Mouse (Mus musculus): ENCODE results near the gene Gtpbp8. TPM values are rescaled to one million over a fixed set of nuclear protein-coding genes. Genes with fewer than 3 reads are reported as not detected.

Gtpbp8 gene
- polyA plus RNA-seq, 1 experiment from 2014 or later, result 33.0 TPM

- H3K36me3 ChIP-seq (ENCODE audit: control insufficient read depth, insufficient read depth, low read length), result no peaks in the 10 kb centered on the region
- ATAC-seq (ENCODE audit: low FRiP score, low TSS enrichment), result peak; percentile 95
- WGBS, result 27% methylated on average over 12 of the region's 12 CpGs
- no peaks in the 10 kb centered on the region for H3K9me3 ChIP-seq (ENCODE audit: control insufficient read depth, low read length)
- H3K9ac ChIP-seq (ENCODE audit: low read depth, low read length), result no peak overlapping the region
- no peaks in the 10 kb centered on the region for H3K4me1 ChIP-seq (ENCODE audit: control insufficient read depth, insufficient read depth, low read length)
- H3K4me2 ChIP-seq (replicated peaks; ENCODE audit: low read depth, low read length), result no peak overlapping the region
- H3K27ac ChIP-seq (ENCODE audit: low read depth, low read length), result peak overlapping the region; percentile 75
- no peaks in the 10 kb centered on the region for H3K27me3 ChIP-seq (ENCODE audit: control insufficient read depth, insufficient read depth, low read length)
- no peak overlapping the region for H3K4me3 ChIP-seq (ENCODE audit: low read length)
Observed at GRCm38 (mm10) chr16:44695859-44696620, 50.1 kb downstream of the Gtpbp8 start.

DNA sequence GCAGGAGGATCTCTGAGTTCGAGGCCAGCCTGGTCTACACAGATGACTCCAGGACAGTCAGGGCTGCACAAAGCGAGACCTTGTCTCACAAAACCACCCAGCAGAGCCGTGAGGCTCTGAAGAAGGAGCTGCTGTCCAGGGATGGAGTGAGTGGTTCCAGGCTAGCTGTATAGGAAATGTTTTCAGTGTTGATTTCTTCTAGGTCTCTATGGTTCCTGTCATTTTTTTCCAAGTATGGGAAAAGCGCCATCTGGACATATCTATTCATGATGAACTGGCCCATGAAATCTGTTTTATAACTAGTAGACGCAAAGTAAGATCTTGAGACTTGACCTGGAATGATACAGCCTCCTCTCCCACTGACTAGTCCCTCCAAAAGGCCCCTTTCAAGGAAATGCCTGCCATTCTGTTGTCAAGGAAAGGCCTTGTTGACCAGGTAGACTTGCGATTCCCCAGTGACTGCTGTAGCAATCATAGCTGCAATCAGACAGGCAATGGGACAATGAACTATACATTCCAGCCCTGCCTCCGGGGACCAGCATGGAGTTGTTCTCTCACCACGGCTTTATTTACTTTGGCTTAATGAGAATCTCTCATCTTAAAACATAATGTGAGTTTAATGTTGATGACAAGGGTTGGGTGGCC lies 50.8 kb downstream of the Gtpbp8 start:
- no peaks in the 10 kb centered on the region for H3K4me1 ChIP-seq (ENCODE audit: control insufficient read depth, insufficient read depth, low read length)
- H3K9ac ChIP-seq (ENCODE audit: low read depth, low read length), result no peak overlapping the region
- no peaks in the 10 kb centered on the region for H3K9me3 ChIP-seq (ENCODE audit: control insufficient read depth, low read length)
- no peaks in the 10 kb centered on the region for H3K36me3 ChIP-seq (ENCODE audit: control insufficient read depth, insufficient read depth, low read length)
- H3K27me3 ChIP-seq (ENCODE audit: control insufficient read depth, insufficient read depth, low read length), result no peaks in the 10 kb centered on the region
- H3K4me3 ChIP-seq (ENCODE audit: low read length), result no peak overlapping the region
- peak overlapping the region; percentile 75; the same call in 1 of the 2 replicates for H3K27ac ChIP-seq (ENCODE audit: low read depth, low read length)
- WGBS, result 59% methylated on average over 8 of the region's 8 CpGs
- peak; percentile 40 for ATAC-seq (ENCODE audit: low FRiP score, low TSS enrichment)
- H3K4me2 ChIP-seq (replicated peaks; ENCODE audit: low read depth, low read length), result no peak overlapping the region

DNA sequence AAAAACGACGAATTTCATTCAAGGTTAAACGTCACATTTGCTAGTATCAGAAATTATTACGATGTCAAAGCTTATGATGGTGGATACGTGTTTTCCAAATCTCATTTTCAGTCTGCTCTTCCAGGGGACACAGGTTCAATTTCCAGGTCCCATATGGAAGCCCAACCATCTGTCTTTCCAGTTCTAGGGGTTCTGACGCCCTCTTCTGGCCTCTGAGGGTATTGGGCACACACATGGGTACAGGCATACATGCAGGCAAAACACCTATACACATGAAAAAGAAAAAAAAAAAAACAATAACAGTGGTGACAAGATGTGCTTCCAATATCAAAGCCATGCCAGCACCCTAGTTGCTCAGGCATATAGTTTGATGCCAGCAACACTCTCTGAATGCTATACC lies 52.5 kb downstream of the Gtpbp8 start:
- Histone ChIP-seq H3K36me3 (ENCODE audit: control insufficient read depth, insufficient read depth, low read length) (no peaks in the 10 kb centered on the region), H3K27me3 (ENCODE audit: control insufficient read depth, insufficient read depth, low read length) (no peaks in the 10 kb centered on the region), H3K4me3 (ENCODE audit: low read length) (no peak overlapping the region), H3K9ac (ENCODE audit: low read depth, low read length) (no peak overlapping the region), H3K4me2 (replicated peaks; ENCODE audit: low read depth, low read length) (no peak overlapping the region), H3K27ac (ENCODE audit: low read depth, low read length) (no peak overlapping the region), H3K4me1 (ENCODE audit: control insufficient read depth, insufficient read depth, low read length) (peaks cover 3% of the 10 kb centered on the region), H3K9me3 (ENCODE audit: control insufficient read depth, low read length) (no peaks in the 10 kb centered on the region)
- 75% methylated on average over 6 of the region's 6 CpGs for WGBS
- no peak for ATAC-seq (ENCODE audit: low FRiP score, low TSS enrichment)

GRCm38 (mm10) chr16:44692541-44692940 lies 53.6 kb downstream of the Gtpbp8 start:
- Histone ChIP-seq H3K9ac (ENCODE audit: low read depth, low read length) (no peak overlapping the region), H3K4me3 (ENCODE audit: low read length) (no peak overlapping the region), H3K9me3 (ENCODE audit: control insufficient read depth, low read length) (no peaks in the 10 kb centered on the region), H3K4me2 (replicated peaks; ENCODE audit: low read depth, low read length) (no peak overlapping the region), H3K4me1 (ENCODE audit: control insufficient read depth, insufficient read depth, low read length) (peaks cover 10% of the 10 kb centered on the region), H3K27ac (ENCODE audit: low read depth, low read length) (no peak overlapping the region), H3K27me3 (ENCODE audit: control insufficient read depth, insufficient read depth, low read length) (no peaks in the 10 kb centered on the region), H3K36me3 (ENCODE audit: control insufficient read depth, insufficient read depth, low read length) (no peaks in the 10 kb centered on the region)
- ATAC-seq (ENCODE audit: low FRiP score, low TSS enrichment), result no peak
- WGBS, result 100% methylated on average over 1 of the region's 1 CpGs

GRCm38 (mm10) chr16:44691561-44692141 lies 54.5 kb downstream of the Gtpbp8 start:
- Histone ChIP-seq H3K4me2 (replicated peaks; ENCODE audit: low read depth, low read length) (no peak overlapping the region), H3K9ac (ENCODE audit: low read depth, low read length) (no peak overlapping the region), H3K4me3 (ENCODE audit: low read length) (no peak overlapping the region), H3K36me3 (ENCODE audit: control insufficient read depth, insufficient read depth, low read length) (no peaks in the 10 kb centered on the region), H3K9me3 (ENCODE audit: control insufficient read depth, low read length) (no peaks in the 10 kb centered on the region), H3K4me1 (ENCODE audit: control insufficient read depth, insufficient read depth, low read length) (peaks cover 18% of the 10 kb centered on the region), H3K27ac (ENCODE audit: low read depth, low read length) (0 out of 2 replicates have a peak overlapping the region, but pooled peaks have one; percentile 30), H3K27me3 (ENCODE audit: control insufficient read depth, insufficient read depth, low read length) (no peaks in the 10 kb centered on the region)
- 65% methylated on average over 17 of the region's 17 CpGs for WGBS
- no peak for ATAC-seq (ENCODE audit: low FRiP score, low TSS enrichment)

DNA sequence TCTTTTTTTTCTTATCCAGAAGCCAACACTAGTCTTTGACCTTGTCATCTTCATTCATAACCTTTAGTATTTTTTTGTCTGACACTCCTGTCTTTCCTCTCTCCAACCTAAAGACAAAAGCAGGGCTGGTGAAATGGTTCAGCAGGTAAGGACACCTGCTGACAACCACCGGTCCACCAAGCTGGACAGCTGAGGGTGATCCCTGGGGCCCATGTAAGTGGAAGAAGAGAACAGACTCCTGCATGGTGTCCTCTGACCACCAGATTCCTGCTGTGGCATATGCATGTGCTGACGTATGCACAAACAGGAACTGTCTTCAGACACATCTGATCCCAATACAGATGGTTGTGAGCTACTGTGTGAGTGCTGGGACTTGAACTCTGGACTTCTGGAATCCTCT lies 55.1 kb downstream of the Gtpbp8 start:
- no peak overlapping the region for H3K27ac ChIP-seq (ENCODE audit: low read depth, low read length)
- no peak for ATAC-seq (ENCODE audit: low FRiP score, low TSS enrichment)
- H3K27me3 ChIP-seq (ENCODE audit: control insufficient read depth, insufficient read depth, low read length), result no peaks in the 10 kb centered on the region
- no peaks in the 10 kb centered on the region for H3K9me3 ChIP-seq (ENCODE audit: control insufficient read depth, low read length)
- H3K4me2 ChIP-seq (replicated peaks; ENCODE audit: low read depth, low read length), result no peak overlapping the region
- no peaks in the 10 kb centered on the region for H3K36me3 ChIP-seq (ENCODE audit: control insufficient read depth, insufficient read depth, low read length)
- H3K9ac ChIP-seq (ENCODE audit: low read depth, low read length), result no peak overlapping the region
- no peak overlapping the region for H3K4me3 ChIP-seq (ENCODE audit: low read length)
- H3K4me1 ChIP-seq (ENCODE audit: control insufficient read depth, insufficient read depth, low read length), result peaks cover 18% of the 10 kb centered on the region
- WGBS, result 71% methylated on average over 2 of the region's 2 CpGs

DNA sequence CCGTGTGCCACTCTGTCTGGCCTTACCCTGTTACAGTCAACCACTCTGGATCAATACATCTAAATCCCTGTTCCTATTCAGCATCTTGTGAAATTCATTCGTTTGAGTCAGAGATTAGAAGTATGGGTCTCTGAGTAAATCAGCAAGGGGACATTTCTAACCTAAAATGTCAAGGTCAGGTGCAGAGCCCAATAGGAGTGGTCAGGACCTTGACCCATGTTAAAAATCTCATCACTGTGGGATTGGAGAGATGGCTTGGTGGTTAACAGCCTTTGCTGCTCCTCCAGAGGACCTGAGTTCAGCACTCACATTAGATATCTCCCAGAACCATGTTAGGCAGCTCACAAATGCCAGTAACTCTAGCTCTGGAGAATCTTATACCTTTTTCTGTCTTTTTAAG lies 55.7 kb downstream of the Gtpbp8 start:
- Histone ChIP-seq H3K4me3 (ENCODE audit: low read length) (no peak overlapping the region), H3K4me1 (ENCODE audit: control insufficient read depth, insufficient read depth, low read length) (peaks cover 18% of the 10 kb centered on the region), H3K27me3 (ENCODE audit: control insufficient read depth, insufficient read depth, low read length) (no peaks in the 10 kb centered on the region), H3K9ac (ENCODE audit: low read depth, low read length) (no peak overlapping the region), H3K4me2 (replicated peaks; ENCODE audit: low read depth, low read length) (no peak overlapping the region), H3K27ac (ENCODE audit: low read depth, low read length) (no peak overlapping the region), H3K9me3 (ENCODE audit: control insufficient read depth, low read length) (no peaks in the 10 kb centered on the region), H3K36me3 (ENCODE audit: control insufficient read depth, insufficient read depth, low read length) (no peaks in the 10 kb centered on the region)
- no peak for ATAC-seq (ENCODE audit: low FRiP score, low TSS enrichment)
- WGBS, result 75% methylated on average over 2 of the region's 2 CpGs

DNA sequence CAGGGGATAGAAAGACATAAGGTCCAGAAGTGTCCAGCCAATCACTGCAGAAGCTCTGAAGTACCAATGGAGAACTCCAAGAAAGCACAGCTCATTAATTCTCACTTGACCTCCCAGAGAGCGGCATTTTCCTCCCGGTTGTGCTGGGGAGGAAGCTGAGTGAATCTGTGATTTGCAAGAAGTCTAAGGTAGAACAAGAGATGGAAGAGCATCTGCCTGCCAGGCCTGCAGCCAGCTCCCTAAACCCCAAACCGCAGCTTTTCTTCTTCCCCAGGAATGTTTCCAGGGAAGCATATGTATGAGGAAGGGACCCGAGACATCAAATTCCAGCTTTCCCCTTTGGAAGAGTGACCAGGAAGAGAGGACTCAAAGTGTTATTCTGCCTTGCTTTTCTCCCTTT lies 57.7 kb downstream of the Gtpbp8 start:
- H3K36me3 ChIP-seq (ENCODE audit: control insufficient read depth, insufficient read depth, low read length), result no peaks in the 10 kb centered on the region
- peak overlapping the region; percentile 70 for H3K27ac ChIP-seq (ENCODE audit: low read depth, low read length)
- H3K4me2 ChIP-seq (replicated peaks; ENCODE audit: low read depth, low read length), result peak overlapping the region; percentile 33
- ATAC-seq (ENCODE audit: low FRiP score, low TSS enrichment), result peak; percentile 66; the same call in 1 of the 2 replicates
- peaks cover 25% of the 10 kb centered on the region for H3K4me1 ChIP-seq (ENCODE audit: control insufficient read depth, insufficient read depth, low read length)
- no peaks in the 10 kb centered on the region for H3K27me3 ChIP-seq (ENCODE audit: control insufficient read depth, insufficient read depth, low read length)
- 0 out of 2 replicates have a peak overlapping the region, but pooled peaks have one; percentile 10 for H3K4me3 ChIP-seq (ENCODE audit: low read length)
- H3K9ac ChIP-seq (ENCODE audit: low read depth, low read length), result 0 out of 2 replicates have a peak overlapping the region, but pooled peaks have one; percentile 28
- 4% methylated on average over 4 of the region's 4 CpGs for WGBS
- H3K9me3 ChIP-seq (ENCODE audit: control insufficient read depth, low read length), result no peaks in the 10 kb centered on the region
